Mouse (Mus musculus) left cerebral cortex, postnatal 25 days (tissue): ENCODE results near the gene Gm21870. TPM values are rescaled to one million over a fixed set of nuclear protein-coding genes. Genes with fewer than 3 reads are reported as not detected.
"Not testable (repeated sequence)": the region's sequence is repeated elsewhere in the genome, so short reads cannot be mapped to it uniquely, and the experiment has no call there.

ENCODE experiments used
- DNase-seq, 2 experiments: peaks; one replicate each; pipeline ENCODE4 v3.0.0; 2022; ENCODE audit warnings: low spot score in 2 of 2, mixed read lengths in 1 of 2
- intact Hi-C: fragments of 180-260 bp; cut with DNase I; formaldehyde crosslinking; loops from one replicate; pipeline ENCODE4 v1.15.1; 2025
- total RNA-seq, 2 experiments: library from RNA; stranded (reverse); gene quantifications; 2 replicates each; pipeline ENCODE4 v1.2.3; 2021

The Gm21870 gene
- not detected for total RNA-seq

GRCm38 (mm10) chrX:33986716-33987115 lies at the start of gene Gm21870:
Gm21870 (minus strand) TSS chrX:33986816.
- intact Hi-C loops, DNase-seq: not testable (repeated sequence)

- intact Hi-C loops, DNase-seq: not testable (repeated sequence)
Measured at GRCm38 (mm10) chrX:33956440-33956839, 30.2 kb downstream of the Gm21870 start, which contains the start of gene Btbd35f6. Btbd35f6 (minus strand) TSS chrX:33956540.

Other genes with a start within 250 kb of the Gm21870 start
- not detected for gene Btbd35f6, start 30.3 kb downstream of the Gm21870 start, total RNA-seq
- not detected for gene Btbd35f9, start 174.7 kb upstream of the Gm21870 start, total RNA-seq